Mouse (Mus musculus) forebrain, embryonic 10.5 days (tissue): Measurements from ENCODE around the gene Fam180a. TPM values are rescaled to one million over a fixed set of nuclear protein-coding genes. Genes with fewer than 3 reads are reported as not detected.

Experiments
- DNase-seq: peaks from one replicate; pipeline ENCODE4 v3.0.0-alpha.2; 2017; ENCODE audit warnings: low spot score; ENCODE audit errors: extremely low spot score
- H3K27ac ChIP-seq: fragments of 300-500 bp; sonication (generic); 2 replicates; pipeline ENCODE4 v1.5.1; 2016; ENCODE audit warnings: mild to moderate bottlenecking
- H3K27me3 ChIP-seq: fragments of 300-500 bp; sonication (generic); 2 replicates; pipeline ENCODE4 v1.6.1; 2016; ENCODE audit warnings: mild to moderate bottlenecking; ENCODE audit not compliant: poor library complexity, severe bottlenecking
- H3K36me3 ChIP-seq: fragments of 300-500 bp; sonication (generic); replicated peaks from 2 replicates; pipeline ENCODE4 v1.6.1; 2016; ENCODE audit warnings: mild to moderate bottlenecking, moderate library complexity
- H3K4me1 ChIP-seq: fragments of 300-500 bp; sonication (generic); 2 replicates; pipeline ENCODE4 v1.6.1; 2016
- H3K4me3 ChIP-seq: fragments of 300-500 bp; sonication (generic); 2 replicates; pipeline ENCODE4 v1.5.1; 2016; ENCODE audit warnings: mild to moderate bottlenecking, moderate library complexity
- H3K9me3 ChIP-seq: fragments of 300-500 bp; sonication (generic); 2 replicates; pipeline ENCODE4 v1.6.1; 2016; ENCODE audit warnings: mild to moderate bottlenecking, moderate library complexity
- WGBS: fragments of 180-500 bp; shearing (Covaris S2); methylation state at CpG from one replicate; pipeline ENCODE4 v1.1.7; 2016; 5-methylcytosine and 5-hydroxymethylcytosine counted together
- polyA plus RNA-seq: library from polyadenylated mRNA; unstranded; fragments of >200 nt; fragmentation: Nextera tagmentation; extraction: Ambion mirVana; gene quantifications from 2 replicates; pipeline ENCODE4 v1.2.1, GENCODE M21; 2016

Fam180a gene
- polyA plus RNA-seq, 1 experiment from 2014 or later: not detected

DNA sequence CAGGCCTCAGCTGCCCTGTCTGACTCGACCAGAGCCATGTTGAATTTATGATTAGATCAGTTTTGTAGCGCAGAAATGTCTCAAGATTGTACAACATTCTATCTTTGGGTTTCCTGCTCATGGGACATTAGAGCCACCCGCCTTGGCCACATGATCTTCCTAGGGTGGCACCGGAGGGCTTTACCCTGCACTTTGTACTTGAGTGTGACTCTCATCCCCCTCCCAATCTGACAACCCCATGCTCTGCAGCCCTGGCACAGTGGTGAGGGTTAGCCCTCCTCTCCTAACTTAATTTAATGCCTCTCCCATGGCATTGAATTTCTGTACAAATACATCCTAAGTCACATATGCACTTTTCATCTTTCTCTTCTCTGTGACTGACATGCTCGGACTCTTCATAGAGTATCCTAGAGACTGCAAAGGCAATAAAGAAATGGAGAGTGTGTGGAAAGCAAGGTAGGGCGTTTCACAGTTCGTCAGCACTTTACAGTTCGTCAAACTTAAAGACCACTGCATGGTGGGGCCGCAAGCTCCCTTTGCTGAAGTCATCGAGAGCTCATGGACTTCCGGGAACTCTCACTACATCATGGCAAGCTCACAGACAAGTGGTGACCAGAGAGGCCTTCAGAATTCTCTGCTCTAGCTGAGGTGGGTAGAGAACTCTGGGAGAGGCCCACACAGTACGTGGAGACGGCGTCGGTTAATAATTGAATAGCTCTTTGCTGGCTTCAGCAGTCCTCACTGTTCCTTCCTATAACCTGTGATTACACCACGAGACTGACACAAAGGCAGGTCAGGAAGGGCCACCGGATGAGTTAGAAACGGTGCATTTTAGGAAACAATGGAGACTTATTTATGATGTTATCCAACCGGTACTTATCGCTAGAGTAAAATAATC, 53.8 kb downstream of the Fam180a start:
- Histone ChIP-seq H3K27ac (no peak overlapping the region), H3K4me1 (no peaks in the 10 kb centered on the region), H3K4me3 (no peak overlapping the region), H3K9me3 (no peaks in the 10 kb centered on the region), H3K27me3 (no peaks in the 10 kb centered on the region), H3K36me3 (no peaks in the 10 kb centered on the region; the same call in 1 of the 2 replicates)
- DNase-seq: no peak
- WGBS: 90% methylated on average over 20 of the region's 20 CpGs

DNA sequence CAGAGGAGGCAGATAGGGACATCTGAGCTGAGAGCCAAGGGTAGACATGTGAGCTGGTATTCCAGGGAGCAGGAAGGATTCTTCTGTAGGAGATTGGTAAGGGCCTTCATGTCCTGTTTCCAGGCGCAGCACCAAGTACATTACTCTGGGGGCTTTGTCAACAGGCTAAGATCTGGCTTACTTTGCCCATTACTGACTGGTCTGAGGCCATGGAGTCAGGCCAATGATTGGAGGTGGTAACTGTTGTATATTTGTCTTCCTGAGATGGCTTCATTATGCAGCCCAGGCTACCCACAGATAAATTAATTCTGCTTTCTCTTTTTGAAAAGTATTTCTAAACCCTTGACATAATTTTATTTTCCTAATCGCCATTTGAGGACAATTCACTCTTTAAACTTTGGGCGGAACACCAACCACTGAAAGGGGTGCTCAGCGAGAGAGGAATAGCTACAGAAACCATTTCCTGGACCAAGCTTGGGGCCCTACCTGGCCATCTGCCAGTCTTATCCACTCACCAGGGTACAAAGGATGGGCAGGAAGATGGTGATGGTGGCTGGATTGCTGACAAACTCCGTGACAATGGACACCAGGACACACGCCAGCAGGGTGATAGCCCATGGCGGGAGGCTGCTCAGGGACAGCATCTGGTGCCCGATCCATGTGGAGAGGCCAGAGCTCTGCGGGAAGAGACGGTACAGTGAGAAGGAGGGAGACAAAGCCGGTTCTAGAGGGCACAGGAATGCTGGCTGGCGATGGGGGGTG, 54.7 kb downstream of the Fam180a start:
- WGBS: 92% methylated on average over 12 of the region's 12 CpGs

DNA sequence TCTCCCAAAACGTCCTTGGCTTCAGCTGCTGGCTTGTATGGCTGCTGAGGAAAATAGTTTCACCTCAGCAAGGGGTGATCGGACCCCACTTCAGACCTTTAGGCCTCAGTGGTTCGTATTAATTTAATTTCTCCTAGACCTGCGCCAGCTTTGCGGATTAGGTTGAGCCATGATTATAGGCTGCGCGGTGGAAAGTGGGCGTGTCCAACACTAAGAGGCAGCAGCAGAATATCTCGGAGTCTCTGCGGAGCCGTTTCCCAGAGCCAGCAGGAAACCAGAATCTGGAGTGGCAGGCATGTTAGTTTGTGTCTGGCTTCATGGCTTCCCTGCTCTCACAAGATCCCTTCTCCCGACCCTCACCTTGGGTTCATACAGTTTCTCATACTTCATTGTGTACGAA, 56.3 kb downstream of the Fam180a start:
- H3K27ac ChIP-seq: no peak overlapping the region
- H3K4me3 ChIP-seq: no peak overlapping the region
- H3K36me3 ChIP-seq: peaks cover 3% of the 10 kb centered on the region
- no peak for DNase-seq
- H3K4me1 ChIP-seq: no peaks in the 10 kb centered on the region
- H3K27me3 ChIP-seq: no peaks in the 10 kb centered on the region
- WGBS: 77% methylated on average over 13 of the region's 13 CpGs
- H3K9me3 ChIP-seq: no peaks in the 10 kb centered on the region

More for the DNA sequence above, 54.7 kb downstream of the Fam180a start:
- no peak for DNase-seq
- Histone ChIP-seq H3K36me3 (peaks cover 3% of the 10 kb centered on the region; the same call in 1 of the 2 replicates), H3K4me3 (no peak overlapping the region), H3K9me3 (no peaks in the 10 kb centered on the region), H3K27ac (no peak overlapping the region), H3K27me3 (no peaks in the 10 kb centered on the region), H3K4me1 (no peaks in the 10 kb centered on the region)

DNA sequence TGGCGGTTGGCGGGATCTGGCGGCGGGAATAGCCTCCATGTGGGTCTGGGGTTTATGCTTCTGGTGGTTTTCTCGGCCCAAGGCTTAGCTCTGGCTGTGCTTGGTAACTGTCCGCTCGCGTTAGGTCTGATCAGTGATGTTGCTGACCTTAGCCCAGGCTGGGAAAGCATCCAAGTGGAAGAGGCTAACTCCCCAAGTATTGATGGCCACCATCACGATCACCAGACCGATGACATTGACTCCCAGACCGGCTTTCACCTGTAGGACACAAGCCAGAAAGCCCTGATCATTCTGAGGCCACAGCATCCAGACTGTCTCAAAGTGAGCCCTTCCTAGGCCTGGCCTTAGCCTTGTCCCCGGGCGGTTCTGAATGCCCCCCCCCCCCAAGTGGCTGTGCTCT, 57.2 kb downstream of the Fam180a start:
- no peaks in the 10 kb centered on the region for H3K27me3 ChIP-seq
- WGBS: 95% methylated on average over 13 of the region's 13 CpGs
- H3K36me3 ChIP-seq: peaks cover 6% of the 10 kb centered on the region
- H3K4me3 ChIP-seq: no peak overlapping the region
- no peak overlapping the region for H3K27ac ChIP-seq
- no peaks in the 10 kb centered on the region for H3K4me1 ChIP-seq
- H3K9me3 ChIP-seq: no peaks in the 10 kb centered on the region
- no peak for DNase-seq

DNA sequence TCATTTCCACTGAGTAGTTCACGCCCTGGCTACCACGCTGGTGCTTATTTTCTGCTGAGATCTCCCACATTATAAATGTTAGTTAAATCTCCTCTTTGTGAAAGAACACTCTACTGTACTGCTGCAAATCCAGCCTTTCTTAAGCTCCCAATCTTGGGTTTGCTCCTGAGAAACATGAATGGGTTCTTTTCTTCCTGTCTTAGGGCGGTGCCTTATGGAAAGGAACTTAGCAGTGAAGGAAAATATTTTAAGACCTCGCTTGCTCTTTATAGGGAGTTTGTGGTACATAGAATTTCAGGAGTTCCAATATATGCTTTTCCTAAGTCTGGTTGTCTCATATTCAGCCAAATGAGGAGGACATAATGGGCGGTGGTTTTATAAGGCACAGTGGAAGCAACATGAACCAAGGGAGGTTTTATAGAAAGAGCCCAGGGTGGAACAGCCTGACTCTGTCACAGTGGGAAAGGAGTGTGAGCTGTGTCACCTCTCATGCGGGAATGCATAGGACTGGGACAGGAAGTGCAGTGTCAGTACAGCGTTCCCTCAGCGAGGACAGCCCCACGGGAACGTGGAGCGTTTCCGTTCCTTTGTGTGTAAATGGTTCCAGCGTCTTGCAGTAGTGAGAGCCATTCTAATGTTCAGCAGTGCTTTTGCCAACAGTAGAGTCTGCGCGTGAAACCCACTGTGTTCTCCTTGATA, 60.2 kb downstream of the Fam180a start:
- Histone ChIP-seq H3K36me3 (peaks cover 35% of the 10 kb centered on the region), H3K4me3 (no peak overlapping the region), H3K4me1 (peaks cover 6% of the 10 kb centered on the region), H3K27me3 (no peaks in the 10 kb centered on the region), H3K27ac (no peak overlapping the region), H3K9me3 (no peaks in the 10 kb centered on the region)
- WGBS: 92% methylated on average over 15 of the region's 15 CpGs
- DNase-seq: no peak

Other genes with a start within 250 kb of the Fam180a start
- gene Cnot4, start 192.4 kb downstream of the Fam180a start, polyA plus RNA-seq: 24.5 and 25.5 TPM in 2 replicates
- gene Nup205, start 148.7 kb downstream of the Fam180a start, polyA plus RNA-seq: 58.4 and 60.5 TPM in 2 replicates
- 0.52 and 0.72 TPM in 2 replicates for gene Slc13a4, start 18.0 kb downstream of the Fam180a start, polyA plus RNA-seq
- 153 and 157 TPM in 2 replicates for gene Mtpn, start 213.7 kb upstream of the Fam180a start, polyA plus RNA-seq